Comparison of ENCODE assay signal across 27 mouse cellular contexts in genomic region chr10:17645363-17645762, GRCm38 (mm10).
A peak's percentile ranks its signal among the peaks of the same experiment; 100 is the strongest.
DNase-seq lines count a peak whose midpoint lies in the region; ATAC-seq lines count a peak whose summit lies in the region.
"Had no signal": no experiment of that assay in that cellular context is flagged by ENCODE, and none has a peak within 500 bp of the region (broad histone marks: within the 10 kb centered on the region; RNA-seq: fewer than 3 reads in every experiment).

No protein-coding gene starts in this region.

- H3K9me3 ChIP-seq in intestine, embryonic 16.5 days (ENCODE audit: control insufficient read depth, low read length), result no peaks in the 10 kb centered on the region
- no peaks in the 10 kb centered on the region for H3K9me3 ChIP-seq in liver, embryonic 13.5 days (replicated peaks)
- H3K9me3 ChIP-seq: heart, embryonic 10.5 days; heart, embryonic 15.5 days; midbrain, embryonic 13.5 days; neural tube, embryonic 13.5 days had no signal

- H3K4me1 ChIP-seq in intestine, embryonic 16.5 days (ENCODE audit: control insufficient read depth, insufficient read depth, low read length), result peaks cover 2% of the 10 kb centered on the region; the same call in 1 of the 2 replicates
- H3K4me1 ChIP-seq in liver, embryonic 13.5 days (replicated peaks), result peaks cover 23% of the 10 kb centered on the region
- H3K4me1 ChIP-seq: midbrain, embryonic 13.5 days; neural tube, embryonic 13.5 days had no signal

- no peak overlapping the region for H3K4me3 ChIP-seq in intestine, embryonic 16.5 days (ENCODE audit: low read length)
- H3K4me3 ChIP-seq in liver, embryonic 13.5 days (replicated peaks), result no peak overlapping the region
- H3K4me3 ChIP-seq: heart, embryonic 10.5 days; heart, embryonic 15.5 days; left cerebral cortex, adult 2 months; midbrain, embryonic 13.5 days; neural tube, embryonic 13.5 days had no signal

- no peak overlapping the region for H3K4me2 ChIP-seq in intestine, embryonic 16.5 days (ENCODE audit: low read depth, low read length)
- peak overlapping the region; percentile 16; the same call in 1 of the 2 replicates for H3K4me2 ChIP-seq in liver, embryonic 13.5 days
- H3K4me2 ChIP-seq: heart, embryonic 15.5 days; lung, embryonic 14.5 days; midbrain, embryonic 13.5 days; neural tube, embryonic 13.5 days had no signal

- WGBS in intestine, embryonic 16.5 days, result 76% methylated on average over 5 of the region's 5 CpGs
- WGBS in liver, embryonic 13.5 days (ENCODE audit: insufficient replicate concordance), result 38% methylated on average over 5 of the region's 5 CpGs

- H3K27ac ChIP-seq in intestine, embryonic 16.5 days (ENCODE audit: low read length), result peak overlapping the region; percentile 85
- no peak overlapping the region for H3K27ac ChIP-seq in liver, embryonic 13.5 days
- H3K27ac ChIP-seq: heart, embryonic 15.5 days; left cerebral cortex, adult 2 months; midbrain, embryonic 13.5 days; neural tube, embryonic 13.5 days had no signal

- peak; percentile 21 for DNase-seq in ZHBTc4 (ENCODE audit: low read depth, low spot score)
- peak; percentile 29 for DNase-seq in liver, embryonic 13.5 days
- DNase-seq in embryo, embryonic 9.5 days (ENCODE audit: extremely low spot score), result no peak
- no peak for DNase-seq in thymus, postnatal 0 days (ENCODE audit: low spot score)
- no peak for DNase-seq in cerebellum, postnatal 4 days (ENCODE audit: low spot score in 2 of 2)
- DNase-seq: adrenal gland, postnatal 14 days; cerebellum, adult 18-20 months; cerebellum, postnatal 10 days; gastrocnemius, postnatal 14 days; heart, adult 11 months; kidney, adult 9 months; kidney, postnatal 10 days; layer of hippocampus, adult 9-11 months; lung, embryonic 14.5 days; lung, postnatal 36 days; right cerebral cortex, postnatal 4 days; thymus, adult 2 months; thymus, postnatal 4 days had no signal

- H3K27me3 ChIP-seq in intestine, embryonic 16.5 days (replicated peaks; ENCODE audit: control insufficient read depth, insufficient read depth, low read length), result no peaks in the 10 kb centered on the region
- no peaks in the 10 kb centered on the region for H3K27me3 ChIP-seq in liver, embryonic 13.5 days
- H3K27me3 ChIP-seq: heart, embryonic 15.5 days; midbrain, embryonic 13.5 days; neural tube, embryonic 13.5 days had no signal

- ATAC-seq in intestine, embryonic 16.5 days, result peak; percentile 71
- ATAC-seq in liver, embryonic 13.5 days (ENCODE audit: low read depth), result peak; percentile 83
- ATAC-seq in megakaryocyte progenitor cell, adult 5-6 weeks (replicated peaks; ENCODE audit: poor library complexity), result peak; percentile 39
- ATAC-seq: forebrain, embryonic 14.5 days; hindbrain, embryonic 16.5 days; midbrain, embryonic 13.5 days had no signal

- no peaks in the 10 kb centered on the region for H3K36me3 ChIP-seq in intestine, embryonic 16.5 days (ENCODE audit: control insufficient read depth, insufficient read depth, low read length)
- no peaks in the 10 kb centered on the region for H3K36me3 ChIP-seq in liver, embryonic 13.5 days
- H3K36me3 ChIP-seq: heart, embryonic 10.5 days; heart, embryonic 15.5 days; midbrain, embryonic 13.5 days; neural tube, embryonic 13.5 days had no signal

- H3K9ac ChIP-seq in intestine, embryonic 16.5 days (ENCODE audit: low read depth, low read length), result no peak overlapping the region
- H3K9ac ChIP-seq in liver, embryonic 13.5 days, result no peak overlapping the region
- H3K9ac ChIP-seq: heart, embryonic 15.5 days; lung, embryonic 14.5 days; midbrain, embryonic 13.5 days; neural tube, embryonic 13.5 days had no signal

Comparison
In these comparisons a context has a peak if more than half of its experiments do, and no peak if none do; other contexts are left out.
1. DNase-seq: peak in ZHBTc4 (single experiment) and liver, embryonic 13.5 days (single experiment); none in embryo, embryonic 9.5 days (single experiment), thymus, postnatal 0 days (single experiment) and cerebellum, postnatal 4 days (0 of 2).
2. Peak in every context shown above with its lines, with median percentiles within 50 percentile points of each other: ATAC-seq.